Mouse (Mus musculus) liver, embryonic 11.5 days (tissue): ENCODE measurements at regions not wholly inside any gene's neighbourhood (a gene's known extent, or its start where the extent isn't known, plus 50 kb on each side); places are given as distances from the start of the nearest gene placed in this dataset.

ENCODE experiments used
- ATAC-seq: fragments of 200-750 bp; cut with Nextera tagmentation; replicated peaks from 2 replicates; pipeline ENCODE4 v1.8.0; 2017; ENCODE audit warnings: moderate number of reproducible peaks, mild to moderate bottlenecking, moderate TSS enrichment, moderate library complexity; ENCODE audit not compliant: low FRiP score
- DNase-seq: peaks from one replicate; pipeline ENCODE4 v3.0.0-alpha.2; 2017; ENCODE audit warnings: low spot score
- H3K27ac ChIP-seq: fragments of 300-500 bp; sonication (generic); 2 replicates; pipeline ENCODE4 v1.5.1; 2014; ENCODE audit warnings: mild to moderate bottlenecking, low read depth, low read length, control low read depth
- H3K27me3 ChIP-seq: fragments of 300-500 bp; sonication (generic); replicated peaks from 2 replicates; pipeline ENCODE4 v1.6.1; 2014; ENCODE audit warnings: low read length, mixed read lengths; ENCODE audit not compliant: control insufficient read depth, insufficient read depth
- H3K36me3 ChIP-seq: fragments of 300-500 bp; sonication (generic); 2 replicates; pipeline ENCODE4 v1.6.1; 2014; ENCODE audit warnings: mild to moderate bottlenecking, low read length, moderate library complexity, mixed read lengths; ENCODE audit not compliant: control insufficient read depth, insufficient read depth
- H3K4me1 ChIP-seq: fragments of 300-500 bp; sonication (generic); replicated peaks from 2 replicates; pipeline ENCODE4 v1.6.1; 2014; ENCODE audit warnings: low read length, mixed read lengths; ENCODE audit not compliant: control insufficient read depth, insufficient read depth
- H3K4me2 ChIP-seq: fragments of 300-500 bp; sonication (generic); 2 replicates; pipeline ENCODE4 v1.6.1; 2014; ENCODE audit warnings: mild to moderate bottlenecking, control low read depth, moderate library complexity
- H3K4me3 ChIP-seq: fragments of 300-500 bp; sonication (generic); 2 replicates; pipeline ENCODE4 v1.5.1; 2014; ENCODE audit warnings: low read depth, low read length, control low read depth
- H3K9ac ChIP-seq: fragments of 300-500 bp; sonication (generic); 2 replicates; pipeline ENCODE4 v1.6.1; 2014; ENCODE audit warnings: low read depth, low read length, control low read depth
- H3K9me3 ChIP-seq: fragments of 300-500 bp; sonication (generic); 2 replicates; pipeline ENCODE4 v1.6.1; 2016; ENCODE audit warnings: low read length, inconsistent platforms, mixed read lengths; ENCODE audit not compliant: control insufficient read depth
- WGBS: fragments of 180-500 bp; shearing (Covaris S2); extraction: QIAGEN DNeasy Blood & Tissue Kit; methylation state at CpG from one replicate; pipeline ENCODE4 v1.1.7; 2014; 5-methylcytosine and 5-hydroxymethylcytosine counted together

GRCm38 (mm10) chr15:16532587-16532986 lies 196.0 kb upstream of the Cdh9 start:
- Histone ChIP-seq H3K9me3 (no peaks in the 10 kb centered on the region), H3K4me2 (no peak overlapping the region), H3K4me3 (no peak overlapping the region), H3K4me1 (no peaks in the 10 kb centered on the region), H3K27ac (no peak overlapping the region), H3K27me3 (no peaks in the 10 kb centered on the region), H3K9ac (no peak overlapping the region), H3K36me3 (no peaks in the 10 kb centered on the region)
- 83% methylated on average over 6 of the region's 6 CpGs for WGBS
- DNase-seq (no peak), ATAC-seq (no peak)

- Histone ChIP-seq H3K4me1 (no peaks in the 10 kb centered on the region), H3K9me3 (no peaks in the 10 kb centered on the region), H3K9ac (no peak overlapping the region), H3K4me3 (no peak overlapping the region), H3K4me2 (no peak overlapping the region), H3K36me3 (no peaks in the 10 kb centered on the region), H3K27ac (no peak overlapping the region), H3K27me3 (no peaks in the 10 kb centered on the region)
- 37% methylated on average over 1 of the region's 1 CpGs for WGBS
- DNase-seq, result no peak
- ATAC-seq, result no peak
These were observed 187.3 kb upstream of the Cdh9 start for GRCm38 (mm10) chr15:16541226-16541625.

- DNase-seq (no peak), ATAC-seq (no peak)
- H3K27me3 ChIP-seq, result no peaks in the 10 kb centered on the region
- no peak overlapping the region for H3K27ac ChIP-seq
- no peaks in the 10 kb centered on the region for H3K4me1 ChIP-seq
- no peak overlapping the region for H3K4me2 ChIP-seq
- H3K9me3 ChIP-seq, result no peaks in the 10 kb centered on the region
- WGBS, result 61% methylated on average over 2 of the region's 2 CpGs
- no peak overlapping the region for H3K4me3 ChIP-seq
- no peak overlapping the region for H3K9ac ChIP-seq
- no peaks in the 10 kb centered on the region for H3K36me3 ChIP-seq
These were observed 173.4 kb upstream of the Cdh9 start for GRCm38 (mm10) chr15:16555173-16555572.

GRCm38 (mm10) chr15:16556338-16556737 lies 172.2 kb upstream of the Cdh9 start:
- no peak for DNase-seq
- Histone ChIP-seq H3K27me3 (no peaks in the 10 kb centered on the region), H3K4me2 (no peak overlapping the region), H3K27ac (no peak overlapping the region), H3K36me3 (no peaks in the 10 kb centered on the region), H3K9ac (no peak overlapping the region), H3K4me3 (no peak overlapping the region), H3K4me1 (no peaks in the 10 kb centered on the region), H3K9me3 (no peaks in the 10 kb centered on the region)
- ATAC-seq, result no peak
- WGBS, result 90% methylated on average over 9 of the region's 9 CpGs

- no peak overlapping the region for H3K4me2 ChIP-seq
- WGBS, result 57% methylated on average over 4 of the region's 4 CpGs
- H3K9ac ChIP-seq, result no peak overlapping the region
- H3K4me1 ChIP-seq, result no peaks in the 10 kb centered on the region
- no peak overlapping the region for H3K27ac ChIP-seq
- no peaks in the 10 kb centered on the region for H3K9me3 ChIP-seq
- H3K36me3 ChIP-seq, result no peaks in the 10 kb centered on the region
- no peak overlapping the region for H3K4me3 ChIP-seq
- ATAC-seq (peak; percentile 74), DNase-seq (no peak)
- H3K27me3 ChIP-seq, result no peaks in the 10 kb centered on the region
These were observed 162.3 kb upstream of the Cdh9 start for GRCm38 (mm10) chr15:16566155-16566732.

- no peak overlapping the region for H3K4me3 ChIP-seq
- no peak overlapping the region for H3K27ac ChIP-seq
- no peak overlapping the region for H3K4me2 ChIP-seq
- DNase-seq, result no peak
- H3K9ac ChIP-seq, result no peak overlapping the region
- no peaks in the 10 kb centered on the region for H3K27me3 ChIP-seq
- H3K9me3 ChIP-seq, result no peaks in the 10 kb centered on the region
- ATAC-seq, result no peak
- H3K4me1 ChIP-seq, result no peaks in the 10 kb centered on the region
- no peaks in the 10 kb centered on the region for H3K36me3 ChIP-seq
These were observed 161.8 kb upstream of the Cdh9 start for GRCm38 (mm10) chr15:16566799-16567198.

- WGBS, result 74% methylated on average over 5 of the region's 5 CpGs
- DNase-seq, result no peak
These were observed 111.7 kb upstream of the Cdh9 start for GRCm38 (mm10) chr15:16616812-16617211.

GRCm38 (mm10) chr15:16629341-16630121 lies 99.0 kb upstream of the Cdh9 start:
- Histone ChIP-seq H3K4me1 (no peaks in the 10 kb centered on the region), H3K27ac (no peak overlapping the region), H3K9ac (no peak overlapping the region), H3K36me3 (no peaks in the 10 kb centered on the region), H3K9me3 (no peaks in the 10 kb centered on the region), H3K4me2 (no peak overlapping the region), H3K4me3 (no peak overlapping the region), H3K27me3 (no peaks in the 10 kb centered on the region)
- ATAC-seq (no peak), DNase-seq (no peak)
- WGBS, result 86% methylated on average over 8 of the region's 8 CpGs

More at GRCm38 (mm10) chr15:16616812-16617211, 111.7 kb upstream of the Cdh9 start:
- Histone ChIP-seq H3K9me3 (no peaks in the 10 kb centered on the region), H3K27me3 (no peaks in the 10 kb centered on the region), H3K4me1 (no peaks in the 10 kb centered on the region), H3K4me2 (no peak overlapping the region), H3K36me3 (no peaks in the 10 kb centered on the region), H3K4me3 (no peak overlapping the region), H3K27ac (no peak overlapping the region), H3K9ac (no peak overlapping the region)
- ATAC-seq, result no peak

- DNase-seq (no peak), ATAC-seq (no peak)
- no peak overlapping the region for H3K9ac ChIP-seq
- no peak overlapping the region for H3K27ac ChIP-seq
- 36% methylated on average over 3 of the region's 3 CpGs for WGBS
- no peaks in the 10 kb centered on the region for H3K4me1 ChIP-seq
- H3K4me2 ChIP-seq, result no peak overlapping the region
- H3K4me3 ChIP-seq, result no peak overlapping the region
- no peaks in the 10 kb centered on the region for H3K27me3 ChIP-seq
- H3K36me3 ChIP-seq, result no peaks in the 10 kb centered on the region
- no peaks in the 10 kb centered on the region for H3K9me3 ChIP-seq
These were observed 88.9 kb upstream of the Cdh9 start for GRCm38 (mm10) chr15:16639631-16640030.
